Mouse (Mus musculus) kidney, adult 2 months (tissue): ENCODE results near the gene Stk39. TPM values are rescaled to one million over a fixed set of nuclear protein-coding genes. Genes with fewer than 3 reads are reported as not detected.

Source experiments
- DNase-seq: peaks from one replicate; pipeline ENCODE4 v3.0.0; 2021
- H3K27ac ChIP-seq: fragments of 200-500 bp; 2 replicates; pipeline ENCODE4 v1.5.1; 2012; ENCODE audit warnings: low read depth, low read length, control low read depth, inconsistent platforms; ENCODE audit not compliant: insufficient read depth
- H3K27me3 ChIP-seq: fragments of 200-500 bp; replicated peaks from 2 replicates; pipeline ENCODE4 v1.6.1; 2012; ENCODE audit warnings: mild to moderate bottlenecking, moderate library complexity, low read length, inconsistent platforms; ENCODE audit not compliant: control insufficient read depth, insufficient read depth
- H3K36me3 ChIP-seq: fragments of 200-500 bp; 2 replicates; pipeline ENCODE4 v1.6.1; 2012; ENCODE audit warnings: mild to moderate bottlenecking, moderate library complexity, low read length, inconsistent platforms; ENCODE audit not compliant: control insufficient read depth, insufficient read depth
- H3K4me1 ChIP-seq: fragments of 200-500 bp; 2 replicates; pipeline ENCODE4 v1.6.1; 2011; ENCODE audit warnings: low read length; ENCODE audit not compliant: control insufficient read depth, insufficient read depth
- H3K4me3 ChIP-seq: fragments of 200-500 bp; 2 replicates; pipeline ENCODE4 v1.5.1; 2011; ENCODE audit warnings: mild to moderate bottlenecking, low read depth, low read length, control low read depth; ENCODE audit not compliant: insufficient read depth
- CTCF ChIP-seq: fragments of 200-500 bp; conservative IDR thresholded peaks from 2 replicates; pipeline ENCODE4 v1.5.1; 2011; ENCODE audit warnings: low read depth, mild to moderate bottlenecking, control low read depth, low read length, moderate library complexity, mixed read lengths; ENCODE audit not compliant: insufficient read depth, insufficient read length
- POLR2A ChIP-seq: fragments of 200-500 bp; IDR thresholded peaks from one replicate; pipeline ENCODE4 v1.6.1; 2011; ENCODE audit warnings: low read depth, low read length, control low read depth
- WGBS: fragments of 180-500 bp; shearing (Covaris S2); methylation state at CpG from one replicate; pipeline ENCODE4 v1.1.7; 2018; 5-methylcytosine and 5-hydroxymethylcytosine counted together
- polyA plus RNA-seq: library from polyadenylated mRNA; depleted of rRNA; stranded (reverse); fragments of >200 nt; gene quantifications from 2 replicates; pipeline ENCODE4 v1.2.3, GENCODE M21; 2012; rRNA removed

Gene Stk39
- polyA plus RNA-seq, 1 experiment, result 14.6 TPM

DNA sequence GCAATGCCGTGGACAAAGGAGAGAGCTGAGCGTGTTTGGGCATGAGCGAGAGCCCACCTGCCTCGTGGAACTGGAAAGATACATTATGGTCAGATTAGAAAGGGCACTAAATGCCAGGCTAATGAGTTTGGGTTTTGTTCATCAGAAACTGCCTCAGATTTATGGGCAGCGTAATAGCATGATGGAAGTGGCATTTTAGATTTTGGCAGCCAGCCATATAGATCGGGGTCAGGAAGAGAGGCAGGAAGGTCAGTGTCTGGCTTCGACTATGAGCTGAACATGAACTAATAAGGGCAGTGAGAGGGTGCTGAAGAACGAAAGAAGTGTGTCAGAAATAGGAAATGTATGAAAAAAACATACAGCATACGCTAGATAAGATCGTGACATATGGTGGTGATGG is 300.8 kb downstream of the Stk39 start:
- 69% methylated on average over 10 of the region's 10 CpGs for WGBS

DNA sequence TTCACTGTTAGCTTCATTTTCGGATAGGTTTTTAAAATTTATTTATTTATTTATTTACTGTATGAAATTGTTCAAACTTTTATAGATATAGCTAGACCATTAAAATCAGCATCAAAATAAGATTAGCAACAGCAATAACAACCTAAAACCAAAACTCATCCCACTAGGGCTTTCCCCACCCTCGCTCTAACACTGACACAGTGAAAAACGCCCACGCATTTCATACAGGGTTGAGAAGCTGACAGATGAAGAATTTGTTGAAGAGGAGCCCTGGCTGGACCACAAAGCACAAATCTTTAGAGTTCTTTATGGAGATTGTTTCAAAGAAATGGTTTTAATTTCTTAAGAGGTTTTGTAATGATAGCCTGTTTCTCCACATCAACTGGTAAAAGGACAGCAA is 310.1 kb downstream of the Stk39 start:
- H3K4me1 ChIP-seq, result no peaks in the 10 kb centered on the region
- DNase-seq, result no peak
- no peaks in the 10 kb centered on the region for H3K27me3 ChIP-seq
- H3K4me3 ChIP-seq, result no peak overlapping the region
- H3K27ac ChIP-seq, result no peak overlapping the region
- no peaks in the 10 kb centered on the region for H3K36me3 ChIP-seq
- 85% methylated on average over 4 of the region's 4 CpGs for WGBS
- TF ChIP-seq POLR2A (no peak), CTCF (no peak)

More for the DNA sequence above, 300.8 kb downstream of the Stk39 start:
- Histone ChIP-seq H3K36me3 (no peaks in the 10 kb centered on the region), H3K27ac (no peak overlapping the region), H3K27me3 (no peaks in the 10 kb centered on the region), H3K4me1 (no peaks in the 10 kb centered on the region), H3K4me3 (no peak overlapping the region)
- no peak for TF ChIP-seq CTCF
- TF ChIP-seq POLR2A, result no peak
- DNase-seq, result no peak

DNA sequence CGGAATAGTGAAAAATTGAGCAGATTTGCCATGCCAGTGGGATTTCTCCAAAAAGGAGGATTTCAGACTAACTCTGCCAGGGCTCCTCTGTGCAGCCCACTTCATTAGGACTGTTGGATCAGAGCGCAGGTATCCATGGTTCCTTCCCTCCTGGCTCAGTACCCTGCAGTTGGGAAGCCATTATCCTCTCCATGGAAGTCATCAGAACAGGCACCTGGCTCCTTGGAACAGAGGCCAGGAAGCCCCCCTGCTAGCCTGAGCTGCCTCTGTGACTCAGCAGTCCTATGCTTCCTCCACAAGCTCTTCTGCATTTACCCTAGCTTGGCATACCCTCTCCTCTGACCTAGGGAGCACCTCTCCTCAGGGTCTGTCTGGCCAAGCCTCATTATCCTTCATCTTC is 311.5 kb downstream of the Stk39 start:
- WGBS, result 100% methylated on average over 2 of the region's 2 CpGs
- Histone ChIP-seq H3K27me3 (no peaks in the 10 kb centered on the region), H3K27ac (no peak overlapping the region), H3K4me3 (no peak overlapping the region), H3K4me1 (no peaks in the 10 kb centered on the region), H3K36me3 (no peaks in the 10 kb centered on the region)
- no peak for DNase-seq
- no peak for TF ChIP-seq POLR2A
- TF ChIP-seq CTCF, result no peak

Other genes with a start within 250 kb of the Stk39 start
- not detected in 2 replicates for gene 4933409G03Rik, start 110.1 kb upstream of the Stk39 start, polyA plus RNA-seq
- not detected in 2 replicates for gene 4932414N04Rik, start 184.2 kb upstream of the Stk39 start, polyA plus RNA-seq